8 mouse cellular contexts compared by ENCODE assay signal in genomic region chr9:45905811-45906237, GRCm38 (mm10). TPM values are rescaled to one million over a fixed set of nuclear protein-coding genes. Genes with fewer than 3 reads are reported as not detected.
DNase-seq lines count a peak whose midpoint lies in the region; ATAC-seq and TF ChIP-seq lines count a peak whose summit lies in the region.

No protein-coding gene starts in this region.

- H3K27me3 ChIP-seq in ES-Bruce4 (ENCODE audit: control insufficient read depth, insufficient read depth, low read length, poor library complexity, severe bottlenecking) = no peaks in the 10 kb centered on the region
- no peaks in the 10 kb centered on the region for H3K27me3 ChIP-seq in hindbrain, embryonic 12.5 days
- no peaks in the 10 kb centered on the region for H3K27me3 ChIP-seq in limb, embryonic 13.5 days

- H3K4me2 ChIP-seq in hindbrain, embryonic 12.5 days (replicated peaks) = peak overlapping the region; percentile 82
- peak overlapping the region; percentile 80 for H3K4me2 ChIP-seq in limb, embryonic 13.5 days (replicated peaks)

- no peaks in the 10 kb centered on the region for H3K9me3 ChIP-seq in ES-Bruce4 (replicated peaks; ENCODE audit: control insufficient read depth, insufficient read depth, low read length, poor library complexity, severe bottlenecking)
- H3K9me3 ChIP-seq in hindbrain, embryonic 12.5 days (replicated peaks) = no peaks in the 10 kb centered on the region
- H3K9me3 ChIP-seq in limb, embryonic 13.5 days = no peaks in the 10 kb centered on the region

- TF ChIP-seq CTCF in gastrocnemius, adult 2 months (IDR thresholded peaks at IDR 0.05) = no peak
- TF ChIP-seq CTCF in ES-Bruce4 (IDR thresholded peaks at IDR 0.05; ENCODE audit: low read depth, low read length) = no peak

- TF ChIP-seq POLR2A in ES-Bruce4 (IDR thresholded peaks at IDR 0.05; ENCODE audit: insufficient read depth, low read length) = no peak

- H3K36me3 ChIP-seq in ES-Bruce4 (ENCODE audit: control insufficient read depth, insufficient read depth, low read length, poor library complexity, severe bottlenecking) = peaks cover 3% of the 10 kb centered on the region; the same call in 1 of the 2 replicates
- peaks cover 44% of the 10 kb centered on the region for H3K36me3 ChIP-seq in hindbrain, embryonic 12.5 days
- peaks cover 45% of the 10 kb centered on the region for H3K36me3 ChIP-seq in limb, embryonic 13.5 days

- peak; percentile 70 for ATAC-seq in hindbrain, embryonic 12.5 days (ENCODE audit: low FRiP score)
- peak; percentile 60 for ATAC-seq in limb, embryonic 13.5 days (ENCODE audit: low FRiP score, low read depth)
- ATAC-seq in erythroid progenitor cell, adult 5-6 weeks (replicated peaks; ENCODE audit: low FRiP score, poor library complexity, severe bottlenecking) = no peak

- no peaks in the 10 kb centered on the region for H3K4me1 ChIP-seq in ES-Bruce4 (ENCODE audit: control insufficient read depth, insufficient read depth, low read length)
- H3K4me1 ChIP-seq in hindbrain, embryonic 12.5 days = peaks cover 21% of the 10 kb centered on the region
- H3K4me1 ChIP-seq in limb, embryonic 13.5 days = peaks cover 24% of the 10 kb centered on the region

- H3K4me3 ChIP-seq in gastrocnemius, adult 2 months = peak overlapping the region; percentile 99
- H3K4me3 ChIP-seq in ES-Bruce4 (ENCODE audit: low read depth, low read length) = peak overlapping the region; percentile 51
- H3K4me3 ChIP-seq in hindbrain, embryonic 12.5 days = peak overlapping the region; percentile 98
- peak overlapping the region; percentile 83 for H3K4me3 ChIP-seq in limb, embryonic 13.5 days

- 0% methylated on average over 19 of the region's 27 CpGs for WGBS in hindbrain, embryonic 12.5 days
- WGBS in limb, embryonic 13.5 days = under 1% methylated on average over 21 of the region's 27 CpGs

- intact Hi-C loops in gastrocnemius, adult 2 months (cut with DNase I) = no loop called here
- intact Hi-C loops in gastrocnemius, postnatal 36 days (cut with DNase I) = no loop called here

- H3K27ac ChIP-seq in gastrocnemius, adult 2 months = peak overlapping the region; percentile 99
- peak overlapping the region; percentile 37; the same call in 1 of the 2 replicates for H3K27ac ChIP-seq in ES-Bruce4 (ENCODE audit: insufficient read depth, low read length)
- H3K27ac ChIP-seq in hindbrain, embryonic 12.5 days = peak overlapping the region; percentile 97
- peak overlapping the region; percentile 87 for H3K27ac ChIP-seq in limb, embryonic 13.5 days

- no peak for TF ChIP-seq EP300 in ES-Bruce4 (IDR thresholded peaks at IDR 0.05; ENCODE audit: insufficient read depth, low read depth, low read length)

- peak overlapping the region; percentile 82 for H3K9ac ChIP-seq in ES-Bruce4 (ENCODE audit: low read depth, poor library complexity, severe bottlenecking)
- H3K9ac ChIP-seq in hindbrain, embryonic 12.5 days = peak overlapping the region; percentile 98
- peak overlapping the region; percentile 92 for H3K9ac ChIP-seq in limb, embryonic 13.5 days

- no peak for DNase-seq in gastrocnemius, adult 2 months
- DNase-seq in gastrocnemius, postnatal 36 days = no peak
- DNase-seq in embryo, embryonic 11.5 days (ENCODE audit: low read depth, low spot score) = peak; percentile 32
- DNase-seq in neural tube, embryonic 10.5 days (ENCODE audit: extremely low spot score, low spot score) = peak; percentile 73

RNA-seq across cellular contexts. Expression of gene Pcsk7, which starts 0.5 kb away (rescaled TPM):
- total RNA-seq in gastrocnemius, adult 2 months (2021) = 10 to 100 TPM in 1 of 2 experiments, 1 to 10 TPM in 1; 9.3 to 12.3 TPM
- total RNA-seq in gastrocnemius, postnatal 36 days (2021) = 10 to 100 TPM in 1 of 2 experiments, 1 to 10 TPM in 1; 9.4 to 10.5 TPM
- 9.2 and 9.8 TPM in 2 replicates for polyA plus RNA-seq in ES-Bruce4 (2011; ENCODE audit: insufficient read depth, insufficient read length, low read depth, missing spikeins)
- polyA plus RNA-seq in hindbrain, embryonic 12.5 days (2016; fragmentation: Nextera tagmentation; extraction: Ambion mirVana) = 27.1 and 30.6 TPM in 2 replicates
- 21.8 and 23.5 TPM in 2 replicates for polyA plus RNA-seq in limb, embryonic 13.5 days (2015; fragmentation: Nextera tagmentation; extraction: Ambion mirVana)
- 7.6 and 13.4 TPM in 2 replicates for total RNA-seq in erythroid progenitor cell, adult 5-6 weeks (2015; ENCODE audit: low replicate concordance)
- total RNA-seq in erythroid progenitor cell, adult 5-6 weeks (2017; ENCODE audit: low replicate concordance) = 10.1 and 12.5 TPM in 2 replicates

RNA-seq across cellular contexts. Expression of gene Rnf214, which starts 0.9 kb away (rescaled TPM):
- 10 to 100 TPM; 25.3 to 31.0 TPM for total RNA-seq in gastrocnemius, adult 2 months (2021)
- total RNA-seq in gastrocnemius, postnatal 36 days (2021) = 10 to 100 TPM; 21.6 to 24.7 TPM
- 40.5 and 43.0 TPM in 2 replicates for polyA plus RNA-seq in ES-Bruce4 (2011; ENCODE audit: insufficient read depth, insufficient read length, low read depth, missing spikeins)
- polyA plus RNA-seq in hindbrain, embryonic 12.5 days (2016; fragmentation: Nextera tagmentation; extraction: Ambion mirVana) = 93.2 and 95.3 TPM in 2 replicates
- 66.7 and 70.6 TPM in 2 replicates for polyA plus RNA-seq in limb, embryonic 13.5 days (2015; fragmentation: Nextera tagmentation; extraction: Ambion mirVana)
- total RNA-seq in erythroid progenitor cell, adult 5-6 weeks (2015; ENCODE audit: low replicate concordance) = 11.5 and 28.9 TPM in 2 replicates
- 71.4 and 81.8 TPM in 2 replicates for total RNA-seq in erythroid progenitor cell, adult 5-6 weeks (2017; ENCODE audit: low replicate concordance)

RNA-seq across cellular contexts. Expression of gene Tagln, which starts 30.0 kb away (rescaled TPM):
- total RNA-seq in gastrocnemius, adult 2 months (2021) = 10 to 100 TPM; 38.5 to 49.2 TPM
- 10 to 100 TPM; 23.0 to 32.1 TPM for total RNA-seq in gastrocnemius, postnatal 36 days (2021)
- polyA plus RNA-seq in ES-Bruce4 (2011; ENCODE audit: insufficient read depth, insufficient read length, low read depth, missing spikeins) = 222 and 250 TPM in 2 replicates
- polyA plus RNA-seq in hindbrain, embryonic 12.5 days (2016; fragmentation: Nextera tagmentation; extraction: Ambion mirVana) = 19.2 and 23.0 TPM in 2 replicates
- polyA plus RNA-seq in limb, embryonic 13.5 days (2015; fragmentation: Nextera tagmentation; extraction: Ambion mirVana) = 17.3 and 19.1 TPM in 2 replicates
- not detected in 2 replicates for total RNA-seq in erythroid progenitor cell, adult 5-6 weeks (2015; ENCODE audit: low replicate concordance)
- total RNA-seq in erythroid progenitor cell, adult 5-6 weeks (2017; ENCODE audit: low replicate concordance) = not detected in 2 replicates

RNA-seq across cellular contexts. Expression of gene Sidt2, which starts 49.2 kb away (rescaled TPM):
- 10 to 100 TPM; 66.2 to 72.2 TPM for total RNA-seq in gastrocnemius, adult 2 months (2021)
- 10 to 100 TPM; 61.1 to 74.9 TPM for total RNA-seq in gastrocnemius, postnatal 36 days (2021)
- polyA plus RNA-seq in ES-Bruce4 (2011; ENCODE audit: insufficient read depth, insufficient read length, low read depth, missing spikeins) = 89.9 and 93.6 TPM in 2 replicates
- 43.2 and 46.4 TPM in 2 replicates for polyA plus RNA-seq in hindbrain, embryonic 12.5 days (2016; fragmentation: Nextera tagmentation; extraction: Ambion mirVana)
- polyA plus RNA-seq in limb, embryonic 13.5 days (2015; fragmentation: Nextera tagmentation; extraction: Ambion mirVana) = 40.0 and 40.2 TPM in 2 replicates
- 16.3 and 20.5 TPM in 2 replicates for total RNA-seq in erythroid progenitor cell, adult 5-6 weeks (2015; ENCODE audit: low replicate concordance)
- total RNA-seq in erythroid progenitor cell, adult 5-6 weeks (2017; ENCODE audit: low replicate concordance) = 17.2 and 22.2 TPM in 2 replicates

Comparison
In these comparisons a context has a peak if more than half of its experiments do, and no peak if none do; other contexts are left out.
1. DNase-seq: peak in embryo, embryonic 11.5 days (single experiment) and neural tube, embryonic 10.5 days (single experiment); none in gastrocnemius, adult 2 months (single experiment) and gastrocnemius, postnatal 36 days (0 of 2).
2. H3K27ac ChIP-seq: peak in every context shown above with its lines; median percentile 99 in gastrocnemius, adult 2 months; 97 in hindbrain, embryonic 12.5 days; 87 in limb, embryonic 13.5 days; 37 in ES-Bruce4.
3. RNA of gene Tagln, which starts 30.0 kb away (total RNA-seq): 38.5 to 49.2 TPM in gastrocnemius, adult 2 months and 23.0 to 32.1 TPM in gastrocnemius, postnatal 36 days; not detected in erythroid progenitor cell, adult 5-6 weeks; every median in the first group is over 10 times any median in the second.
4. Peak in every context shown above with its lines, with median percentiles within 50 percentile points of each other: H3K4me3 ChIP-seq and H3K9ac ChIP-seq.